Mouse (Mus musculus) layer of hippocampus, adult 2 months (tissue): Measurements from ENCODE around the gene Herc6. TPM values are rescaled to one million over a fixed set of nuclear protein-coding genes. Genes with fewer than 3 reads are reported as not detected.
"Not testable (repeated sequence)": the region's sequence is repeated elsewhere in the genome, so short reads cannot be mapped to it uniquely, and the experiment has no call there.

Source experiments
- DNase-seq, 2 experiments: peaks; one replicate each; pipeline ENCODE4 v3.0.0; 2022; ENCODE audit warnings: low spot score in 2 of 2
- H3K27ac ChIP-seq: fragments of 200-600 bp; 2 replicates; pipeline ENCODE4 v1.8.1; 2022
- H3K4me3 ChIP-seq: fragments of 200-600 bp; 2 replicates; pipeline ENCODE4 v1.8.1; 2022; ENCODE audit warnings: mild to moderate bottlenecking
- CTCF ChIP-seq: fragments of 200-600 bp; conservative IDR thresholded peaks from 2 replicates; pipeline ENCODE4 v1.8.1; 2022; ENCODE audit warnings: antibody characterized with exemption, mild to moderate bottlenecking, moderate library complexity
- long read RNA-seq, 2 experiments: library from polyadenylated mRNA; stranded (forward); transcript quantifications; one replicate each; pipeline ENCODE4 v2.0.0; 2021; ENCODE audit warnings: borderline mapping rate in 2 of 2
- total RNA-seq, 2 experiments: library from RNA; stranded (reverse); gene quantifications; 2 replicates each; pipeline ENCODE4 v1.2.3; 2021

Gene Herc6
- 1 to 10 TPM; 5.5 TPM for total RNA-seq
- long read RNA-seq, experiment 1, full-length matches to known transcripts = 2 of 2 reads
- long read RNA-seq, experiment 1, partial matches to known transcripts = 0 of 2 reads
- long read RNA-seq, experiment 1, other reads (novel, unspliced or antisense) = 0 of 2 reads
- long read RNA-seq, experiment 2, partial matches to known transcripts = 1 of 2 reads
- long read RNA-seq, experiment 2, other reads (novel, unspliced or antisense) = 1 of 2 reads

GRCm38 (mm10) chr6:57580881-57581548 lies at the start of gene Herc6:
Gene Herc6, plus strand, starts transcription at chr6:57581000.
- peak within 1 kb of the TSS; percentile 66 for H3K4me3 ChIP-seq
- H3K27ac ChIP-seq = peak within 1 kb of the TSS; percentile 88
- peak; percentile 19 to 24 for DNase-seq
- no peak for TF ChIP-seq CTCF

DNA sequence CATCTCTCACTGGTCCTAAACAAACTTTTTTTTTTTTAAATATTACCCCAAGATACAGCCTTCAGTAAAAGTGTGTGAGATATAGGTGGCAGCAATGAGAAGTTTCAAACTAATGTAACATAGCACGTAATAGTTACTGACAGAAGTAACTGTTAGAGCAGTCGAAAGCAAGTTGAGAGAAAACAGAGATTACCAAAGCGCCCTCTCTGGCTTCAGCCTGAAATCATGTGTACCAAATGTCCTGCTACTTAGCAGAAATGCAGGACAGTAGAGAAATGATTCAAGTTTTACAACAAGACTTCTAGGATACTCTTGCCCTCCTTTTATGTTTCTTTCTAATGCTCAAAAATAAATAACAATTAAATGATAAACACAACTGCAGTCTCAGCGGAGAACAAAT lies 49.8 kb upstream of the Herc6 start:
- Histone ChIP-seq H3K27ac (peak overlapping the region; percentile 16; the same call in 1 of the 2 replicates), H3K4me3 (no peak overlapping the region)
- no peak for DNase-seq
- TF ChIP-seq CTCF = peak; percentile 26; the same call in 1 of the 2 replicates

DNA sequence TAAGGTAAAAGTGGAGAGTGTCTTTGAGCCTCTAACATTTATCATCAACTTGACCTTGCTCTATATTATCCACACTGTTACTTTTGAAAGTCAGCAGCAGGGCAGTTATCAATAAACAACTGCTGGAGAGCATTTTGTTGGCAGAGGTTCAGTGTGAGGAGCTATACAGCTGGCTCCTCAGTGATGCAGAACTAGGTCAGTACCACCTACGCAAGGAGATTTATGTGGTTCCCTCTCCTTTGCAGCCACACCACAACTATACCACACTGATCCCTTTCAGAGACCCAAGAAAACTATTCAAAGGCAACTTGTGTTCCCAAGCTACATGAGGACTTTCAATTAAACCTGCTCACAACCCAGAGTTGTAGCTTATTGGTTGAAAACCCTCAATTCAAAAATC lies 49.4 kb upstream of the Herc6 start:
- no peak for TF ChIP-seq CTCF
- H3K27ac ChIP-seq = peak overlapping the region; percentile 37; the same call in 1 of the 2 replicates
- no peak for DNase-seq
- no peak overlapping the region for H3K4me3 ChIP-seq

- Histone ChIP-seq H3K27ac (peak overlapping the region; percentile 37; the same call in 1 of the 2 replicates), H3K4me3 (no peak overlapping the region; the same call in 1 of the 2 replicates)
- TF ChIP-seq CTCF = no peak
- DNase-seq = no peak
These were observed 48.8 kb upstream of the Herc6 start for GRCm38 (mm10) chr6:57532022-57532421.

DNA sequence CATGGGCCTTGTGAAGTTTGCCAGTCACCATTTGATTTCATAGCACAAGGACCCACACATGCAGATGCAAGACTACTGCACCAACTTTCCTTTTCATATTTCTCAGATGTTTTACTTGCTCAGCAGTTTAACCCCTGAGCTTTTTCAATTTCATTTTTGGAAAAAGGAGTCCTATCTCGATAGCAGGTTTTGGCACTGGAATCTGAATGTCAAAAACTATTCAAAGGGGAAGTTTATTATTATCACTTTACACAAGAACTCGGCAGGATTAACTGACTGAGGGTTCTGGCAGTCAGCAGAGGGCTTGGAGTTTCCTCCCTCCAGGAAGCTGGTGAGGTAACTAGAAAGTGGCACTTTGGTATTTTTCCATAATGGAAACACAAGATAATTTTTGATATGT lies 47.4 kb upstream of the Herc6 start:
- DNase-seq = no peak
- H3K4me3 ChIP-seq = peak overlapping the region; percentile 69
- peak overlapping the region; percentile 92 for H3K27ac ChIP-seq
- no peak for TF ChIP-seq CTCF

GRCm38 (mm10) chr6:57534231-57534610 lies 46.6 kb upstream of the Herc6 start:
- peak in 1 of 2 experiments; percentile 28 for DNase-seq
- Histone ChIP-seq H3K27ac (peak overlapping the region; percentile 92), H3K4me3 (peak overlapping the region; percentile 69)
- TF ChIP-seq CTCF = no peak

DNA sequence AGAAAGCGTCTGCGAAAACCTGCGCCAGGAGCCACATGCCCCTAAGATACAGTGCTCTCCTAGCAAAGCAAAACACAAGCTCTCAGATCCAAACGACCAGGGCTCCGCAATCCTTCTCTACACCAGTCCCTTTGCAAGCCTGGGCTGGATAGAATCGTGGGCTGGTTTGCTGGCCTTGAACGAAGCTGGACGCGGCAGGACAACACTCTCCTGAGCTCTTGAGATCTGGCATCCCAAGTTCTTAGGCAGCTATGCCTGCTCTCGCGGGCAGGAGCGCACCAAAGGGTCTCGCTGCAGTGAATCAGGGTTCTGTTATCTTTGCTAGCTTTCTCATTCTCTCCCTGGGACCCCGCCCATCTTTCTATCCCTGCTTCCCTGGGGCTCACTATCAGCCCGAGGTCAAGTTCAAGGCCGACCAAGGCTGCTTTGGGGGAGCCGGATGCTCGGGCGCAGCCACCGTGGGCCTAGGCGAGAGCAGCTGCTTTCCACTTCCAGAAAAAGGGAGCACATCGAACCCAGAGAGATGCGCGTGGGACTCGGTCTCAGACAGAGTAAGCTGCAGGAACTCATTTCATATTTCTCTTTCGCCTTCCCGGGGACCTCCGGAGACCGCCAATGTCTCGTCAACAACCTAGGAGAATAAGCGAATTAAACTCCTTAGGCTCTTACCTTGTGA lies 46.1 kb upstream of the Herc6 start:
- peak; percentile 16 to 32 for DNase-seq
- 0 out of 2 replicates have a peak, but pooled peaks have one; percentile 11 for TF ChIP-seq CTCF

GRCm38 (mm10) chr6:57535386-57535936 lies 45.3 kb upstream of the Herc6 start, which contains the start of gene Ppm1k:
Gene Ppm1k, minus strand, starts transcription at chr6:57535468.
- Histone ChIP-seq H3K27ac (peak within 1 kb of the TSS; percentile 92), H3K4me3 (peak within 1 kb of the TSS; percentile 69)
- DNase-seq = peak; percentile 97 to 99
- no peak for TF ChIP-seq CTCF

More for the DNA sequence above, 46.1 kb upstream of the Herc6 start:
- Histone ChIP-seq H3K27ac (peak overlapping the region; percentile 92), H3K4me3 (peak overlapping the region; percentile 69)

- peak in 1 of 2 experiments; percentile 15 for DNase-seq
- Histone ChIP-seq H3K27ac (peak overlapping the region; percentile 87), H3K4me3 (peak overlapping the region; percentile 69)
- TF ChIP-seq CTCF = no peak
These were observed 44.7 kb upstream of the Herc6 start for GRCm38 (mm10) chr6:57535971-57536669.

DNA sequence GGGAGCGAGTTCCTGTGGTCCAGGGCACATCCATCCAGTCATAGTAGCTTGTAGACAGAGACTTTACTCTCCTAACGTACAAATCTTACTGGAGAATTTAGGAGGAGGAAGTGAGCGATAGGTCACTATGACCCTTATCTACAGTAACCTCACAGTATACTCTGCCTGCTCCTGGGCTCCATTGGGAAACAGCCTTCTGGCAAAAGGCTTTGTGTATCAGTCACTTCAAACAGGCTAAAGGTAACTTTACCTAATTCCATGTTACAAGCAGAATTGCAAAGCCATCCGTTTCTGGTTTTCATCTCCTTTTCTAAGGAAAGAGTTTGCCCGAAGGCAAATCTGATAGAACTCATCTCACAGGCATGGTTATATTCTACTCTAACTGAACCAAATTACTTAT lies 42.9 kb upstream of the Herc6 start:
- DNase-seq = no peak
- no peak for TF ChIP-seq CTCF
- H3K4me3 ChIP-seq = no peak overlapping the region
- no peak overlapping the region for H3K27ac ChIP-seq

GRCm38 (mm10) chr6:57540950-57541498 lies 39.8 kb upstream of the Herc6 start:
- no peak overlapping the region for H3K4me3 ChIP-seq
- no peak for TF ChIP-seq CTCF
- H3K27ac ChIP-seq = no peak overlapping the region
- no peak for DNase-seq

- no peak for TF ChIP-seq CTCF
- Histone ChIP-seq H3K27ac (no peak overlapping the region), H3K4me3 (no peak overlapping the region)
- no peak for DNase-seq
These were observed 39.0 kb upstream of the Herc6 start for GRCm38 (mm10) chr6:57541737-57542335.

DNA sequence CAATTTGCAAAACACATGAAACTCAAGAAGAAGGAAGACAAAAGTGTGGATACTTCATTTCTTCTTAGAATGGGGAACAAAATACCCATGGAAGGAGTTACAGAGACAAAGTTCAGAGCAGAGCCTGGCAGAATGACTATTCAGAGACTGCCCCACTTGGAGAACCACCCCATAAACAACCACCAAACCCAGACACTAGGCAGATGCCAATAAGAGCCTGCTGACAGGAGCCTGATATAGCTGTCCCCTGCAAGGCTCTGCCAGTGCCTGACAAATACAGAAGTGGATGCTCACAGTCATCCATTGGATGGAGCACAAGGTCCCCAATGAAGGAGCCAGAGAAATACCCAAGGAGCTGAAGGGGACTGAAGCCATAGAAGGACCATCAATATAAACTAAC lies 37.2 kb upstream of the Herc6 start:
- DNase-seq, H3K27ac ChIP-seq, H3K4me3 ChIP-seq: not testable (repeated sequence)
